Mouse (Mus musculus) liver, embryonic 14.5 days (tissue): ENCODE measurements around the gene Tmtc2.

Experiments used
- CTCF ChIP-seq: IDR thresholded peaks from 2 replicates; pipeline ENCODE4 v1.5.1; 2016; ENCODE audit warnings: antibody characterized with exemption, low read depth, control low read depth
- EP300 ChIP-seq: IDR thresholded peaks from 2 replicates; pipeline ENCODE4 v1.6.1; 2016; ENCODE audit warnings: antibody characterized with exemption, low read depth

DNA sequence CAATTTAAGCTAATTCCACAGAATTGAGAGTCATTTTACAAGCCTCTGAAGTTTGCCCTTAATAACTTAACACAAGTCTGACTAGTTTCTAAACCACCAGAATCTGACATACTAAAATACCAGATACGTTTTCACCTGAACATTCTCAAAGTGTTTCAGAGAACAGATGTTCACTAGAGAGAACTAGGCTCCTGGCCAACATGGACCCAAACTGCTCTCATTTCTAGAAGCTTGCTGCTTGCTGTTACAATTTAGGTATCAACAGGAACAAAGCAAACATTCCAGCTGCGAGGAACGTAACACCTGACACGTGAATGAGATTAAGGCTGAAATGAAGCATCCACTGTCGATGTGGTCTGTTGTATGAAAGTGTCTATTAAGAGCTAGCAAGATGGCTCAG lies 16.7 kb downstream of the Tmtc2 start:
- TF ChIP-seq CTCF (no peak), EP300 (no peak)
